Mouse (Mus musculus) hindbrain, embryonic 11.5 days (tissue): ENCODE data around the gene Peli2. TPM values are rescaled to one million over a fixed set of nuclear protein-coding genes. Genes with fewer than 3 reads are reported as not detected.

ENCODE experiments used
- ATAC-seq: fragments of 200-750 bp; cut with Nextera tagmentation; 2 replicates; pipeline ENCODE4 v1.8.0; 2017; ENCODE audit warnings: mild to moderate bottlenecking, moderate TSS enrichment, moderate library complexity; ENCODE audit not compliant: low FRiP score
- DNase-seq: peaks from one replicate; pipeline ENCODE4 v3.0.0-alpha.2; 2015; ENCODE audit warnings: low spot score
- H3K27ac ChIP-seq: fragments of 300-500 bp; sonication (generic); 2 replicates; pipeline ENCODE4 v1.5.1; 2014; ENCODE audit warnings: mild to moderate bottlenecking, low read depth, low read length
- H3K27me3 ChIP-seq: fragments of 300-500 bp; sonication (generic); 2 replicates; pipeline ENCODE4 v1.6.1; 2014; ENCODE audit warnings: mild to moderate bottlenecking, low read length, moderate library complexity, mixed read lengths; ENCODE audit not compliant: control insufficient read depth, insufficient read depth
- H3K36me3 ChIP-seq: fragments of 300-500 bp; sonication (generic); 2 replicates; pipeline ENCODE4 v1.6.1; 2014; ENCODE audit warnings: mild to moderate bottlenecking, low read length, moderate library complexity, mixed read lengths; ENCODE audit not compliant: control insufficient read depth, insufficient read depth
- H3K4me1 ChIP-seq: fragments of 300-500 bp; sonication (generic); replicated peaks from 2 replicates; pipeline ENCODE4 v1.6.1; 2014; ENCODE audit warnings: low read length, mixed read lengths; ENCODE audit not compliant: control insufficient read depth, insufficient read depth
- H3K4me2 ChIP-seq: fragments of 300-500 bp; sonication (generic); replicated peaks from 2 replicates; pipeline ENCODE4 v1.6.1; 2014; ENCODE audit warnings: mild to moderate bottlenecking, low read depth, low read length
- H3K4me3 ChIP-seq: fragments of 300-500 bp; sonication (generic); 2 replicates; pipeline ENCODE4 v1.5.1; 2014; ENCODE audit warnings: low read depth, low read length
- H3K9ac ChIP-seq: fragments of 300-500 bp; sonication (generic); 2 replicates; pipeline ENCODE4 v1.6.1; 2014; ENCODE audit warnings: low read depth, low read length
- H3K9me3 ChIP-seq: fragments of 300-500 bp; sonication (generic); 2 replicates; pipeline ENCODE4 v1.6.1; 2016; ENCODE audit warnings: low read length; ENCODE audit not compliant: control insufficient read depth
- WGBS: fragments of 180-500 bp; shearing (Covaris S2); extraction: QIAGEN DNeasy Blood & Tissue Kit; methylation state at CpG from one replicate; pipeline ENCODE4 v1.1.7; 2014; 5-methylcytosine and 5-hydroxymethylcytosine counted together
- polyA plus RNA-seq: library from polyadenylated mRNA; unstranded; fragments of >200 nt; fragmentation: Nextera tagmentation; extraction: Ambion mirVana; gene quantifications from 2 replicates; pipeline ENCODE4 v1.2.1, GENCODE M21; 2014

Gene Peli2
- polyA plus RNA-seq, 1 experiment from 2014 or later, result 17.3 TPM

GRCm38 (mm10) chr14:48130761-48131575 is 10.3 kb downstream of the Peli2 start:
- peaks cover 23% of the 10 kb centered on the region for H3K4me1 ChIP-seq
- no peak overlapping the region; the same call in 1 of the 2 replicates for H3K9ac ChIP-seq
- H3K9me3 ChIP-seq, result no peaks in the 10 kb centered on the region
- ATAC-seq (no peak), DNase-seq (no peak)
- no peak overlapping the region for H3K27ac ChIP-seq
- no peaks in the 10 kb centered on the region for H3K36me3 ChIP-seq
- no peaks in the 10 kb centered on the region for H3K27me3 ChIP-seq
- no peak overlapping the region for H3K4me2 ChIP-seq
- H3K4me3 ChIP-seq, result no peak overlapping the region
- 47% methylated on average over 20 of the region's 20 CpGs for WGBS

DNA sequence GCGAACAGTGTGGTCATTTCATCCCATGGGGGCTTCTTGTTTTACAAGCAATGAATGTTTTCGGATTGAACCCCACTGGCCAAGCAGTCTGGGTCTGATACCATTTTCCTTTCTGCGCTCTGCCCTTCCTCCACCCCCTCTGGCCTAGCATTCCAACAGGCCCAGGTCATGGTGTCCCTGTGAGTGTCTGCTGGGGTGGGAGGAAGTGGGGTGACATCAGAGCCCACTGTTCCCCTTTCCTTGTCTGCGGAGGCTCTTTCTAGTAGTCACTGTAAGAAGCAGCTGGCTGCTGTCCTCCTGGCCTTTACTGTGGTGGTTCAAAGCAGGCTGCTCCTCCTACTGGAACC is 10.9 kb downstream of the Peli2 start:
- peaks cover 23% of the 10 kb centered on the region for H3K4me1 ChIP-seq
- H3K9me3 ChIP-seq, result no peaks in the 10 kb centered on the region
- H3K4me3 ChIP-seq, result no peak overlapping the region
- no peaks in the 10 kb centered on the region for H3K27me3 ChIP-seq
- H3K4me2 ChIP-seq, result no peak overlapping the region
- ATAC-seq, result no peak
- H3K36me3 ChIP-seq, result no peaks in the 10 kb centered on the region
- 55% methylated on average over 4 of the region's 4 CpGs for WGBS
- H3K27ac ChIP-seq, result no peak overlapping the region
- no peak for DNase-seq
- H3K9ac ChIP-seq, result no peak overlapping the region

GRCm38 (mm10) chr14:48132241-48132640 is 11.6 kb downstream of the Peli2 start:
- H3K27me3 ChIP-seq, result no peaks in the 10 kb centered on the region
- no peak overlapping the region for H3K4me2 ChIP-seq
- DNase-seq (no peak), ATAC-seq (no peak)
- no peak overlapping the region for H3K9ac ChIP-seq
- no peak overlapping the region for H3K4me3 ChIP-seq
- H3K36me3 ChIP-seq, result no peaks in the 10 kb centered on the region
- no peaks in the 10 kb centered on the region for H3K9me3 ChIP-seq
- H3K27ac ChIP-seq, result no peak overlapping the region
- H3K4me1 ChIP-seq, result peaks cover 27% of the 10 kb centered on the region
- WGBS, result 78% methylated on average over 3 of the region's 3 CpGs

DNA sequence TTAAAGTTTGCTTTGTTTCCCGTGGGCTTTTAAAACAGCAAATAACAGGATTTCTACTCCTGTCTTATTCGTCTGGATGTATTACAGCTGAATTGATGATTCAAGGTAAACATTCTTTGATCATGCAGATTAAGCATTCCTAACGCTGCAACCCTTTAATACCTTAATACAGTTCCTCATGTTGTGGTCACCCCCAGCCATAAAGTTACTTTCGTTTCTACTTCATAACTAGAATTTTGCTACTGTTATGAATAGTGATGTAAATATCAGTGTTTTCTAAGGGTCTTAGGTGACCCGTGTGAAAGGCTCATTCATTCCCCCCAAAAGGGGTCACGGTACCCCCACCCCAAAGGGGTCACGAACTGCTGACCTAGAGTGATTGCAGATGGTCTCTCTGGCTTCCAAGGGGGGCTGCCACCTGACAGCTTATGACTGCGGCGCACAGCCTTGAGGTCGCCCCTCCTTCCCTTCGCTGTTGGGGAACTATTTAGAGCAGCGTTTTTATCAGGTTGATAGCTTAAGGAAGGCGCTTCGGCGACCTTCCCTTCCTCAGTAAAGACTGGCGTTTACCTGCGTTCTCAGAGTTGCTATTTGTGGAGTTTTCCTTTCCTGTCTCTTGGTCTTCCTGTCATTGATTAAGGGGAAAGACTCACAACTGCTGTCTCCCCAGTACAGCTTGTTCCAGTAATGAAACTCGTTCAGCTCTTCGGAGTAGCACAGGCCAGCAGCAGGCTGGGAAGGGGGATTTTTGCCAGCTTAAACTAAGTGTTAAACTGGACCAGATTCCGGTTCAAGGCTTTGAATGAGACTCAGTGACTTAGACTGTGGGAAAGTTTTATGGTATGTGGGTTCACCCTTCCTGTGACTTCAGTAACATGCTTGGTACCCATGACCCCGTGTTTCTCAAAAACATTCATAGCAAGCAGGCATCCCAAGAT is 12.5 kb downstream of the Peli2 start:
- WGBS, result 44% methylated on average over 21 of the region's 21 CpGs
- no peak for DNase-seq

DNA sequence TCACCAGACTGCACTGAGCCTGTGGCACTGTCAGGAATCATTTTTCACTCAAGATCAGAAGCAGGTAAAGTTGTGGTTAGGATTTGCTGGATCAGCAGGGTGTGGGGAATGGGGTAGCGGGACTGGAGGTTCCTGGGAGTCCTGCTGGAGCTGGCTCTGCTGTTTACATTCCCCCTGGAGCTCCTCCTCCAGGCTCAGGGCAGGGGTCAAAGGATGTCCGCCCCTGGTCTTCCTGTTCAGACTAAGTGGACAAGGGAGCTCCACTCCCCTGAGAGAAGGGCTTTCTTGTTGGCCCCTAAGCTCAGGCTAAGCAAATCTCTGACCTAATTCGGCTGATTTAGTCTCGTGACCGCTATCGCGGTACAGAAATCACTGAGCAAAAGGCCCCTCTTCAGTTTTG is 13.7 kb downstream of the Peli2 start:
- no peak for DNase-seq
- H3K4me2 ChIP-seq, result no peak overlapping the region
- no peak overlapping the region for H3K9ac ChIP-seq

More for the DNA sequence above, 12.5 kb downstream of the Peli2 start:
- no peaks in the 10 kb centered on the region for H3K9me3 ChIP-seq
- ATAC-seq, result no peak
- H3K36me3 ChIP-seq, result no peaks in the 10 kb centered on the region
- no peak overlapping the region for H3K27ac ChIP-seq
- H3K4me1 ChIP-seq, result peaks cover 26% of the 10 kb centered on the region
- H3K27me3 ChIP-seq, result no peaks in the 10 kb centered on the region
- H3K4me2 ChIP-seq, result no peak overlapping the region; the same call in 1 of the 2 replicates
- H3K4me3 ChIP-seq, result no peak overlapping the region
- H3K9ac ChIP-seq, result no peak overlapping the region

DNA sequence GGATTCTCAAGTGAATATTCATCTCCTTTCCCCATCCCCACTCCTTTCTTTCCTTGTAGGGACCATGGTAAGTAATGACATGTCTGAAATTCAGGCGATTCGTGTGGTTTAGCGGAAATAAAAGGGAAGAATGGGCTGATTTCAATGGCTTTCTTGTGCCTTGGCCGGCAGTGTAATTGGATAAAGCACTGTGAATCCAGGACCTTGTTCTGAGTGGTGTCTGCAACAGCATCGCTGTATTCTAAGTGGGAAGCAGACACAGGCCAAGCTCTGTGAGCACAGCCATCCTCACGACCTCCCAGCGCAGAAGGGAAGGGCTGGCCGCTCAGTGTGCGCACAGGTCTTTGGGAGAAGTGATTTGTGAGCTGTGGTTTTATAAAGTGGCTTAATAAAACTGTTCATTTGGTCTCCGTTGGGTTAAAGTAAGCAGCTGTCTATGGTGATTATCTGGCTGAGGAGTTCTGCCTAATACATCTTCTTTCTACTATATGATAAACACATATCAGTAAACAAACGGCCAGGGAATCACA is 15.3 kb downstream of the Peli2 start:
- Histone ChIP-seq H3K27ac (no peak overlapping the region), H3K36me3 (no peaks in the 10 kb centered on the region), H3K9me3 (no peaks in the 10 kb centered on the region), H3K4me2 (no peak overlapping the region), H3K27me3 (no peaks in the 10 kb centered on the region), H3K4me1 (peaks cover 26% of the 10 kb centered on the region), H3K9ac (no peak overlapping the region), H3K4me3 (no peak overlapping the region)
- no peak for ATAC-seq
- 63% methylated on average over 11 of the region's 11 CpGs for WGBS
- DNase-seq, result no peak

More for the DNA sequence above, 13.7 kb downstream of the Peli2 start:
- Histone ChIP-seq H3K4me3 (no peak overlapping the region), H3K9me3 (no peaks in the 10 kb centered on the region), H3K4me1 (peaks cover 26% of the 10 kb centered on the region), H3K36me3 (no peaks in the 10 kb centered on the region), H3K27ac (no peak overlapping the region), H3K27me3 (no peaks in the 10 kb centered on the region)
- ATAC-seq, result no peak
- 28% methylated on average over 7 of the region's 7 CpGs for WGBS

DNA sequence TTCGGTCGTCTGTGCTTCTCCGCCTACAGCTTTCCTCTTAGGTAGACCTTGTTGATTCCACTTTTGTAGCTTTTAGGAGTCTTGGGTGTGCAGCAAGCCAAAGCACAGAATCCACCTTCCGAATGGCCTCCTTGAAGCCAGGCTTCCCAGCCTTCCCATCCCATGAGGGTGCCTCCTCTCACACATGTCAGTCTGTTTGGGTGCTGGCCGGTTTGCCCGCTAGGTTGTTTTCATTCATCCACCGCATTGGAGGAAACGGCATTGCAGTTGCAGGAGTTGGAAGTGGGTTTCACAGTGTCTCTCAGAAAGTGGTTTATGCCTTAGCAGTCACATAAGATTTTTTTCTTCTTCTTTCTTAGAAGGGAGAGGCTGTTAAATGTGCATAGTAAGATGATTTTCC is 17.1 kb downstream of the Peli2 start:
- 69% methylated on average over 8 of the region's 8 CpGs for WGBS
- H3K36me3 ChIP-seq, result no peaks in the 10 kb centered on the region
- H3K27ac ChIP-seq, result no peak overlapping the region
- H3K4me2 ChIP-seq, result no peak overlapping the region
- ATAC-seq (no peak), DNase-seq (no peak)
- H3K4me3 ChIP-seq, result no peak overlapping the region
- no peaks in the 10 kb centered on the region for H3K27me3 ChIP-seq
- no peaks in the 10 kb centered on the region for H3K9me3 ChIP-seq
- H3K9ac ChIP-seq, result no peak overlapping the region
- H3K4me1 ChIP-seq, result peaks cover 19% of the 10 kb centered on the region

GRCm38 (mm10) chr14:48138138-48138537 is 17.5 kb downstream of the Peli2 start:
- Histone ChIP-seq H3K27me3 (no peaks in the 10 kb centered on the region), H3K36me3 (no peaks in the 10 kb centered on the region), H3K27ac (no peak overlapping the region), H3K9ac (no peak overlapping the region), H3K9me3 (no peaks in the 10 kb centered on the region), H3K4me3 (no peak overlapping the region), H3K4me1 (peaks cover 18% of the 10 kb centered on the region), H3K4me2 (no peak overlapping the region)
- 55% methylated on average over 8 of the region's 8 CpGs for WGBS
- DNase-seq, result peak; percentile 47
- no peak for ATAC-seq
